Mouse (Mus musculus): Measurements from ENCODE around the gene Tmem199. TPM values are rescaled to one million over a fixed set of nuclear protein-coding genes. Genes with fewer than 3 reads are reported as not detected.

Tmem199 gene
- polyA plus RNA-seq (2012; rRNA removed) = 67.9 and 69.5 TPM in 2 replicates

GRCm38 (mm10) chr11:78512025-78512957, at the start of gene Tmem199, which contains the start of gene Poldip2:
TSS of gene Tmem199 (minus strand) at chr11:78512172.
TSS of gene Poldip2 (plus strand) at chr11:78512193.
- Histone ChIP-seq H3K27me3 (ENCODE audit: control insufficient read depth, insufficient read depth, low read length) (no peaks in the 10 kb centered on the region), H3K4me1 (ENCODE audit: control insufficient read depth, insufficient read depth, low read length) (peaks cover 14% of the 10 kb centered on the region; the same call in 1 of the 2 replicates), H3K4me3 (replicated peaks; ENCODE audit: insufficient read depth, low read depth, low read length) (peak within 1 kb of the TSS; percentile 83), H3K27ac (ENCODE audit: insufficient read depth, low read length) (peak within 1 kb of the TSS; percentile 95)
- 1% methylated on average over 67 of the region's 67 CpGs for WGBS
- TF ChIP-seq CTCF (IDR thresholded peaks at IDR 0.05; ENCODE audit: borderline replicate concordance, insufficient read depth, low read depth, low read length) (no peak), POLR2A (IDR thresholded peaks at IDR 0.05; ENCODE audit: borderline replicate concordance, insufficient read depth, low read length) (peak; percentile 91)
- peak; percentile 89 to 91 for DNase-seq

- no peak overlapping the region for H3K4me3 ChIP-seq (replicated peaks; ENCODE audit: insufficient read depth, low read depth, low read length)
- H3K27me3 ChIP-seq (ENCODE audit: control insufficient read depth, insufficient read depth, low read length) = no peaks in the 10 kb centered on the region
- no peak overlapping the region for H3K27ac ChIP-seq (ENCODE audit: insufficient read depth, low read length)
- 8% methylated on average over 4 of the region's 4 CpGs for WGBS
- no peaks in the 10 kb centered on the region for H3K4me1 ChIP-seq (ENCODE audit: control insufficient read depth, insufficient read depth, low read length)
- peak; percentile 57 to 67 for DNase-seq
- TF ChIP-seq CTCF (IDR thresholded peaks at IDR 0.05; ENCODE audit: borderline replicate concordance, insufficient read depth, low read depth, low read length) (peak; percentile 81; the same call in 1 of the 2 replicates), POLR2A (IDR thresholded peaks at IDR 0.05; ENCODE audit: borderline replicate concordance, insufficient read depth, low read length) (no peak)
Measured at GRCm38 (mm10) chr11:78560447-78560846, 48.5 kb upstream of the Tmem199 start.

DNA sequence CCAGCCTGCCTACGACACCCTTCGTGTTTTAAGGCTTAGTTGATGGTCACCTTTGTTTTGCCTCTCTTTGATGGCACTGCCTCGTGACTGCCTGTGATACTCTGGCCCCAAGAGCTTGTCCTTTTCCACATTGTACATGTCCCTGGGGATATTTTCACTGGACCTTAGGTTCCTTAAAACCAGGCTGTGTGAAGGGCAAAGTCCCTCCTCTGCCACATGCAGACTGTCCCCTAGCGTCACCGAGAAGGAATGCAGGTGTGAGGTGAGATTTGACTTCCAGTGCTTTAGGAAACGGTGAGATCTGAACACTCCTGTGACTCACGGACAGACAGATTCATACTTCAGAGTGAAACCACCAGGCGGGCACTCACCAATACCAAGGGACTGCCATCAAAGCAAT, 45.3 kb upstream of the Tmem199 start:
- no peak for TF ChIP-seq POLR2A (IDR thresholded peaks at IDR 0.05; ENCODE audit: borderline replicate concordance, insufficient read depth, low read length)
- peak; percentile 51; the same call in 1 of the 2 replicates for TF ChIP-seq CTCF (IDR thresholded peaks at IDR 0.05; ENCODE audit: borderline replicate concordance, insufficient read depth, low read depth, low read length)
- Histone ChIP-seq H3K27me3 (ENCODE audit: control insufficient read depth, insufficient read depth, low read length) (no peaks in the 10 kb centered on the region), H3K4me3 (replicated peaks; ENCODE audit: insufficient read depth, low read depth, low read length) (no peak overlapping the region), H3K4me1 (ENCODE audit: control insufficient read depth, insufficient read depth, low read length) (no peaks in the 10 kb centered on the region), H3K27ac (ENCODE audit: insufficient read depth, low read length) (no peak overlapping the region)
- DNase-seq = no peak
- WGBS = 58% methylated on average over 8 of the region's 8 CpGs

GRCm38 (mm10) chr11:78556070-78556469, 44.1 kb upstream of the Tmem199 start:
- DNase-seq = no peak
- 81% methylated on average over 4 of the region's 4 CpGs for WGBS
- H3K27ac ChIP-seq (ENCODE audit: insufficient read depth, low read length) = no peak overlapping the region
- TF ChIP-seq CTCF (IDR thresholded peaks at IDR 0.05; ENCODE audit: borderline replicate concordance, insufficient read depth, low read depth, low read length) (no peak), POLR2A (IDR thresholded peaks at IDR 0.05; ENCODE audit: borderline replicate concordance, insufficient read depth, low read length) (no peak)
- H3K4me1 ChIP-seq (ENCODE audit: control insufficient read depth, insufficient read depth, low read length) = no peaks in the 10 kb centered on the region
- H3K27me3 ChIP-seq (ENCODE audit: control insufficient read depth, insufficient read depth, low read length) = no peaks in the 10 kb centered on the region
- no peak overlapping the region for H3K4me3 ChIP-seq (replicated peaks; ENCODE audit: insufficient read depth, low read depth, low read length)

DNA sequence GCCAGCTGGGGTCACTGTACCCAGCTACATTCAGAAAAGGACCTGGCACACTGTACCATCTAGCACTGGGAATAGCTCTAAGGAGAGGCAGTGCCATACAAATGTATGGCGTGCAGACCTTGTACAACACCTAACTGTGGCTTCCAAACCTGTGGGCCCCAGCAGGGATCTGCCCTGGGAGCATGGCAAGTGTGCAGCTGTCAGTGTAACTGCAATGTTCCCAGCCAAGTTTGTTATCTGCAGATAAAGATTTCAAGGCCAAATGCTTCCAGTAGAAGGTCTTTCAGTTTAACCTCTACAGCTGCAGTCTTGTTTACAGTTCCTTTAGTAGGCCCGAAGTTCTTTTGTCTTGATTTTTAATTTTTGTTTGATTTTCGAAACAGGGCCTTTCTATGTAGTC, 43.7 kb upstream of the Tmem199 start:
- H3K27me3 ChIP-seq (ENCODE audit: control insufficient read depth, insufficient read depth, low read length) = no peaks in the 10 kb centered on the region
- DNase-seq = no peak
- WGBS = 79% methylated on average over 3 of the region's 3 CpGs
- H3K4me3 ChIP-seq (replicated peaks; ENCODE audit: insufficient read depth, low read depth, low read length) = no peak overlapping the region
- H3K27ac ChIP-seq (ENCODE audit: insufficient read depth, low read length) = no peak overlapping the region
- no peaks in the 10 kb centered on the region for H3K4me1 ChIP-seq (ENCODE audit: control insufficient read depth, insufficient read depth, low read length)
- TF ChIP-seq POLR2A (IDR thresholded peaks at IDR 0.05; ENCODE audit: borderline replicate concordance, insufficient read depth, low read length) (no peak), CTCF (IDR thresholded peaks at IDR 0.05; ENCODE audit: borderline replicate concordance, insufficient read depth, low read depth, low read length) (no peak)

DNA sequence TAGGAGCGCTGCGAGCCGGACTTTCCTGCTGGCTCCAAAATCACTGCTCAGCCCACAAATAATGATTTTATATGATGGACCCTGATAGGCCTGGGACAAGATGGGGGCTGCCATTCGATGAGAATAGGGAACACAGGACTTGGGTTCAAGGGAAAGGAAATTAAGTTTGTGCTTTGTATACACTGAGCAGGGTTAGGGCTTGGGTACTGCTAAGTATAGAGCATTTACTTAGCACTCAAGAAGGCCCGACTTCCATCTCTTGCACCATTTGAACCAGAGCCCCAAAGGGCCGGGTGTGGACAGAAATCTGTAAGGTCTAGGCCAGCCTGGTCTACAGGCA, 39.1 kb upstream of the Tmem199 start:
- 34% methylated on average over 6 of the region's 6 CpGs for WGBS
- no peaks in the 10 kb centered on the region for H3K4me1 ChIP-seq (ENCODE audit: control insufficient read depth, insufficient read depth, low read length)
- H3K4me3 ChIP-seq (replicated peaks; ENCODE audit: insufficient read depth, low read depth, low read length) = peak overlapping the region; percentile 80
- no peak overlapping the region for H3K27ac ChIP-seq (ENCODE audit: insufficient read depth, low read length)
- TF ChIP-seq POLR2A (IDR thresholded peaks at IDR 0.05; ENCODE audit: borderline replicate concordance, insufficient read depth, low read length) (no peak), CTCF (IDR thresholded peaks at IDR 0.05; ENCODE audit: borderline replicate concordance, insufficient read depth, low read depth, low read length) (no peak)
- no peak for DNase-seq
- no peaks in the 10 kb centered on the region for H3K27me3 ChIP-seq (ENCODE audit: control insufficient read depth, insufficient read depth, low read length)

DNA sequence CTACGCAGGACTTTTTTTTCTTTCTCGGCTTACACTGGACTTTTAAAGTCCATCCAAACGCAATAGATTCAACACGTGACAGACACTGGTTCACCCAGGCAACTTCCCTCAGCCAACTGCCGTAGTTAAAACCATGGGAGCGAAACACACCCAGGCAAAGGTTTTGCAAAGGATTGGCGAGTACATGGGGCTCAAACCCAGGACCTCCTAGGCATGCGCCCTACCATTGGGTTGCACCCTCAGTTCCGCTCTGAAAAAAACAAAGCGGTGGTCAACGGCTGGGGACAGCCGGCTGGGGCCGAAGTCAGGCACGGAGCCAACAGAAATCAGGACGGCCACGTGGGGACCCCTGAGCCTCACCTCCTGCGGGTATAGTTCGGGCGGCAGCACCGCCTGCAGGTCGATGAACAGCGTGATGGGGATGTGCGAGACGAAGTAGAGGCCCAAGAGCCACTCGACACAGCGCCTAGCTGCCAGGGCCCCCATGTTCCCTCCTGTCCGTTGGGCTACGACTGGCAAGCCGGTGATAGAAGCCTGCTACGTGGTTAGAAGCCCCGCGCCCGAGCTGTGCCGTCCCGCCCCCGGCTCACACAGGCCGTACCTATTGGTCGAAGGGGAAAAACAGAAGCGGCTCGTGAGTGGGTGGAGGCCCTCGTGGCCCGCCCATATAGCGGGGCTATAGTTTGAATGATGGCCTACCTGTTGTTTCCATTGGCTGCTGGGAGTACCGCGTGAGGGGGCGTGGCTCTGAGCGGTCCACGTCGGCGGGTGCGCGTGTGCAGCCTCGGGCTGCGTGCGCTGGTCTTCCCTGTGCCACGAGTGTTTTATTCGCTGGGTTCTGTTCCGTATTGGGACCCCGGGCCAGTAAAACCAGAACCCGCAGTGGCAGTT, 38.4 kb upstream of the Tmem199 start, which contains the start of gene Tmem97:
Gene Tmem97 (minus strand): TSS at position 610 of the 891 bp plus-strand sequence.
- DNase-seq = peak; percentile 93 to 97
- peak within 1 kb of the TSS; percentile 22; the same call in 1 of the 2 replicates for H3K27ac ChIP-seq (ENCODE audit: insufficient read depth, low read length)
- TF ChIP-seq POLR2A (IDR thresholded peaks at IDR 0.05; ENCODE audit: borderline replicate concordance, insufficient read depth, low read length) = peak; percentile 94
- TF ChIP-seq CTCF (IDR thresholded peaks at IDR 0.05; ENCODE audit: borderline replicate concordance, insufficient read depth, low read depth, low read length) = no peak
- peak within 1 kb of the TSS; percentile 80 for H3K4me3 ChIP-seq (replicated peaks; ENCODE audit: insufficient read depth, low read depth, low read length)
- under 1% methylated on average over 60 of the region's 60 CpGs for WGBS
- no peaks in the 10 kb centered on the region for H3K27me3 ChIP-seq (ENCODE audit: control insufficient read depth, insufficient read depth, low read length)
- no peaks in the 10 kb centered on the region for H3K4me1 ChIP-seq (ENCODE audit: control insufficient read depth, insufficient read depth, low read length)

All from cerebellum, adult 2 months (tissue).